Mouse (Mus musculus): Measurements from ENCODE around the gene Rere. TPM values are rescaled to one million over a fixed set of nuclear protein-coding genes. Genes with fewer than 3 reads are reported as not detected.

Rere gene
- polyA plus RNA-seq, 1 experiment from 2014 or later: 24.5 TPM

- H3K27ac ChIP-seq (replicated peaks): no peak overlapping the region
- DNase-seq (ENCODE audit: low spot score): no peak
- no peaks in the 10 kb centered on the region for H3K36me3 ChIP-seq
- no peaks in the 10 kb centered on the region for H3K27me3 ChIP-seq (ENCODE audit: low read depth, poor library complexity, severe bottlenecking)
- no peaks in the 10 kb centered on the region for H3K9me3 ChIP-seq (replicated peaks)
- 79% methylated on average over 5 of the region's 5 CpGs for WGBS
- H3K4me1 ChIP-seq: peaks cover 98% of the 10 kb centered on the region
- no peak overlapping the region for H3K4me3 ChIP-seq
Observed at GRCm38 (mm10) chr4:150460451-150460850, 179.0 kb downstream of the Rere start.

- H3K9me3 ChIP-seq (replicated peaks): no peaks in the 10 kb centered on the region
- DNase-seq (ENCODE audit: low spot score): no peak
- peak overlapping the region; percentile 76 for H3K27ac ChIP-seq (replicated peaks)
- WGBS: 40% methylated on average over 5 of the region's 5 CpGs
- H3K36me3 ChIP-seq: no peaks in the 10 kb centered on the region
- H3K4me3 ChIP-seq: no peak overlapping the region
- peaks cover 97% of the 10 kb centered on the region for H3K4me1 ChIP-seq
- H3K27me3 ChIP-seq (ENCODE audit: low read depth, poor library complexity, severe bottlenecking): no peaks in the 10 kb centered on the region
Observed at GRCm38 (mm10) chr4:150461011-150461410, 179.6 kb downstream of the Rere start.

- 19% methylated on average over 6 of the region's 6 CpGs for WGBS
- Histone ChIP-seq H3K36me3 (no peaks in the 10 kb centered on the region), H3K27me3 (ENCODE audit: low read depth, poor library complexity, severe bottlenecking) (no peaks in the 10 kb centered on the region), H3K4me1 (peaks cover 97% of the 10 kb centered on the region), H3K27ac (replicated peaks) (peak overlapping the region; percentile 76), H3K9me3 (replicated peaks) (no peaks in the 10 kb centered on the region), H3K4me3 (no peak overlapping the region)
- no peak for DNase-seq (ENCODE audit: low spot score)
Observed at GRCm38 (mm10) chr4:150461427-150462189, 180.2 kb downstream of the Rere start.

GRCm38 (mm10) chr4:150462367-150462766 is 180.9 kb downstream of the Rere start:
- Histone ChIP-seq H3K36me3 (no peaks in the 10 kb centered on the region), H3K27ac (replicated peaks) (peak overlapping the region; percentile 61), H3K4me1 (peaks cover 94% of the 10 kb centered on the region), H3K9me3 (replicated peaks) (no peaks in the 10 kb centered on the region), H3K4me3 (no peak overlapping the region), H3K27me3 (ENCODE audit: low read depth, poor library complexity, severe bottlenecking) (no peaks in the 10 kb centered on the region)
- WGBS: 58% methylated on average over 4 of the region's 4 CpGs
- DNase-seq (ENCODE audit: low spot score): no peak

GRCm38 (mm10) chr4:150465759-150466158 is 184.3 kb downstream of the Rere start:
- Histone ChIP-seq H3K4me1 (peaks cover 74% of the 10 kb centered on the region), H3K4me3 (no peak overlapping the region), H3K36me3 (peaks cover 23% of the 10 kb centered on the region), H3K9me3 (replicated peaks) (no peaks in the 10 kb centered on the region), H3K27me3 (ENCODE audit: low read depth, poor library complexity, severe bottlenecking) (peaks cover 16% of the 10 kb centered on the region), H3K27ac (replicated peaks) (no peak overlapping the region)
- WGBS: 48% methylated on average over 4 of the region's 4 CpGs
- peak; percentile 64 for DNase-seq (ENCODE audit: low spot score)

- WGBS: 86% methylated on average over 10 of the region's 10 CpGs
- no peak overlapping the region for H3K27ac ChIP-seq (replicated peaks)
- peaks cover 65% of the 10 kb centered on the region for H3K4me1 ChIP-seq
- no peak overlapping the region for H3K4me3 ChIP-seq
- no peaks in the 10 kb centered on the region for H3K9me3 ChIP-seq (replicated peaks)
- H3K36me3 ChIP-seq: peaks cover 35% of the 10 kb centered on the region
- H3K27me3 ChIP-seq (ENCODE audit: low read depth, poor library complexity, severe bottlenecking): peaks cover 35% of the 10 kb centered on the region
- DNase-seq (ENCODE audit: low spot score): no peak
Observed at GRCm38 (mm10) chr4:150469274-150469673, 187.8 kb downstream of the Rere start.

GRCm38 (mm10) chr4:150470674-150471328 is 189.4 kb downstream of the Rere start:
- H3K4me3 ChIP-seq: no peak overlapping the region
- DNase-seq (ENCODE audit: low spot score): no peak
- H3K27ac ChIP-seq (replicated peaks): no peak overlapping the region
- 98% methylated on average over 4 of the region's 4 CpGs for WGBS
- peaks cover 45% of the 10 kb centered on the region for H3K27me3 ChIP-seq (ENCODE audit: low read depth, poor library complexity, severe bottlenecking)
- H3K4me1 ChIP-seq: peaks cover 57% of the 10 kb centered on the region
- H3K9me3 ChIP-seq (replicated peaks): no peaks in the 10 kb centered on the region
- H3K36me3 ChIP-seq: peaks cover 42% of the 10 kb centered on the region

GRCm38 (mm10) chr4:150472751-150473436 is 191.4 kb downstream of the Rere start:
- H3K4me1 ChIP-seq: peaks cover 42% of the 10 kb centered on the region
- H3K9me3 ChIP-seq (replicated peaks): no peaks in the 10 kb centered on the region
- peak; percentile 48 for DNase-seq (ENCODE audit: low spot score)
- H3K27me3 ChIP-seq (ENCODE audit: low read depth, poor library complexity, severe bottlenecking): peaks cover 45% of the 10 kb centered on the region
- 0 out of 2 replicates have a peak overlapping the region, but pooled peaks have one; percentile 3 for H3K27ac ChIP-seq (replicated peaks)
- H3K4me3 ChIP-seq: no peak overlapping the region
- peaks cover 54% of the 10 kb centered on the region for H3K36me3 ChIP-seq
- 20% methylated on average over 10 of the region's 10 CpGs for WGBS

- Histone ChIP-seq H3K36me3 (peaks cover 58% of the 10 kb centered on the region), H3K27ac (replicated peaks) (no peak overlapping the region), H3K4me3 (no peak overlapping the region), H3K27me3 (ENCODE audit: low read depth, poor library complexity, severe bottlenecking) (peaks cover 45% of the 10 kb centered on the region), H3K9me3 (replicated peaks) (no peaks in the 10 kb centered on the region), H3K4me1 (peaks cover 40% of the 10 kb centered on the region)
- DNase-seq (ENCODE audit: low spot score): no peak
- WGBS: 63% methylated on average over 4 of the region's 4 CpGs
Observed at GRCm38 (mm10) chr4:150473437-150474070, 192.1 kb downstream of the Rere start.

GRCm38 (mm10) chr4:150474086-150474485 is 192.6 kb downstream of the Rere start:
- no peak overlapping the region for H3K4me3 ChIP-seq
- 69% methylated on average over 7 of the region's 7 CpGs for WGBS
- H3K27me3 ChIP-seq (ENCODE audit: low read depth, poor library complexity, severe bottlenecking): peaks cover 45% of the 10 kb centered on the region
- no peak for DNase-seq (ENCODE audit: low spot score)
- no peaks in the 10 kb centered on the region for H3K9me3 ChIP-seq (replicated peaks)
- H3K4me1 ChIP-seq: peaks cover 37% of the 10 kb centered on the region
- no peak overlapping the region for H3K27ac ChIP-seq (replicated peaks)
- H3K36me3 ChIP-seq: peaks cover 59% of the 10 kb centered on the region

GRCm38 (mm10) chr4:150476258-150476657 is 194.8 kb downstream of the Rere start:
- WGBS: 80% methylated on average over 5 of the region's 5 CpGs
- Histone ChIP-seq H3K9me3 (replicated peaks) (no peaks in the 10 kb centered on the region), H3K27ac (replicated peaks) (no peak overlapping the region), H3K4me3 (no peak overlapping the region), H3K4me1 (peaks cover 31% of the 10 kb centered on the region), H3K36me3 (peaks cover 57% of the 10 kb centered on the region), H3K27me3 (ENCODE audit: low read depth, poor library complexity, severe bottlenecking) (peaks cover 24% of the 10 kb centered on the region)
- no peak for DNase-seq (ENCODE audit: low spot score)

GRCm38 (mm10) chr4:150478006-150478405 is 196.6 kb downstream of the Rere start:
- H3K27me3 ChIP-seq (ENCODE audit: low read depth, poor library complexity, severe bottlenecking): peaks cover 15% of the 10 kb centered on the region
- no peak overlapping the region for H3K27ac ChIP-seq (replicated peaks)
- H3K4me1 ChIP-seq: peaks cover 18% of the 10 kb centered on the region
- no peak for DNase-seq (ENCODE audit: low spot score)
- peaks cover 66% of the 10 kb centered on the region for H3K36me3 ChIP-seq
- no peaks in the 10 kb centered on the region for H3K9me3 ChIP-seq (replicated peaks)
- no peak overlapping the region for H3K4me3 ChIP-seq
- 92% methylated on average over 6 of the region's 6 CpGs for WGBS

Data from midbrain, embryonic 10.5 days (tissue).